Mouse (Mus musculus): ENCODE measurements around the gene Pfkfb4. TPM values are rescaled to one million over a fixed set of nuclear protein-coding genes. Genes with fewer than 3 reads are reported as not detected.
A peak's percentile ranks its signal among the peaks of the same experiment; 100 is the strongest.

Gene Pfkfb4
- polyA plus RNA-seq, 1 experiment from 2014 or later = 14.4 TPM

DNA sequence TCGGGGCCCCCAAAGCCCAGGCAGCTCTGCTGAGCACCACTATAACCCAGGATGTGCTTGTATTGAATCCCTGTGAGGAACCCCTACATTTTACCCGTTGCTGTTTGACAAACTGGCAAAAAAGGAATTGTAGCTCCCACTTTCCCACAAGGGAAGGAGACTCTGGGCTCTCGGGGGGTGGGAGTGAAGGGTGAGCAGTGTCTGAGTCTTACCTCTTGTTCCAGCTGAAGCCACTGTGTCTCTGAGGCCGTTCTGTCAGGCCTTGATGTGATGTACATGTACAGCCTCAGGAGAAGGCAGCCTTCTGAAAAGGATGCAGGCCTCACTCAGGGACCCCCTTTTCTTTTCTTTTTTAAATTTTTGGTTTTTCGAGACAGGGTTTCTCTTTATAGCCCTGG lies 69.3 kb downstream of the Pfkfb4 start:
- no peaks in the 10 kb centered on the region for H3K9me3 ChIP-seq (ENCODE audit: control insufficient read depth, low read length)
- H3K27ac ChIP-seq (ENCODE audit: low read depth, low read length) = no peak overlapping the region
- ATAC-seq (ENCODE audit: insufficient read depth, low FRiP score, low TSS enrichment) (no peak), DNase-seq (ENCODE audit: low spot score) (no peak)
- no peak overlapping the region for H3K9ac ChIP-seq (ENCODE audit: low read length)
- peaks cover 24% of the 10 kb centered on the region for H3K36me3 ChIP-seq (ENCODE audit: control insufficient read depth, insufficient read depth, low read length)
- WGBS = 95% methylated on average over 5 of the region's 5 CpGs
- no peak overlapping the region for H3K4me2 ChIP-seq (ENCODE audit: low read depth)
- no peaks in the 10 kb centered on the region for H3K27me3 ChIP-seq (ENCODE audit: control insufficient read depth, insufficient read depth, low read length)
- H3K4me1 ChIP-seq (ENCODE audit: control insufficient read depth, insufficient read depth, low read length) = no peaks in the 10 kb centered on the region
- no peak overlapping the region for H3K4me3 ChIP-seq (ENCODE audit: low read depth, low read length)

DNA sequence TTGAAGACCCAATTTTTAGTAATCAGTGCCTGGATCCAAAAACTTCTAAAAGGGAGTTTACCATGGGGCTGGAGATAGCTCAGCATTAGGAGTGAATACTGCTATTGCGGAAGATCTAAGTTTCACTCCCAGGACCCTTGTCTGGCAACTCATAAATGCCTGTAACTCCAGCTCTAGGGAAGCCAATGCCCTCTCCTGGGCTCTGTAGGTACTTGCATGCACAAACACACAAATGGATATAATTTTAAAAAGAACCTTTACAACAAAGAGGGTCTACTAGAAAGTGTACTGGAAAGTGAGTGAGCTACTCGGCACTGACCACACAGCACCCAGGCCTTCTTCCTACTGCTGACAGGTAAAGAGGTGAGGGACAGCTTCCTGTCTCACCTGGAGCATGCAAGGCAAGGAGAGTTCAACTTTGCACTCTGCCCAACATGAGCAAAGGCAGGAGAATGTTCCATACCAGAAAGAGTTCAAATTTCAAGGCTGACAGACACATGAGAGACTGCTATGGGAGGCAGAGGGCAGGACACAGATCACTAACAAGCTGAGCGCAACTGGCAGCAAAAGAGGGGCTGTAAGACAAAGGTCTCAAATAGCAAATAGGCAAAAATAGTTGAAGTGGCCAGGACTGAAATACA lies 76.6 kb downstream of the Pfkfb4 start:
- Histone ChIP-seq H3K9me3 (ENCODE audit: control insufficient read depth, low read length) (no peaks in the 10 kb centered on the region), H3K27me3 (ENCODE audit: control insufficient read depth, insufficient read depth, low read length) (no peaks in the 10 kb centered on the region), H3K27ac (ENCODE audit: low read depth, low read length) (no peak overlapping the region), H3K4me2 (ENCODE audit: low read depth) (no peak overlapping the region), H3K36me3 (ENCODE audit: control insufficient read depth, insufficient read depth, low read length) (peaks cover 16% of the 10 kb centered on the region), H3K9ac (ENCODE audit: low read length) (no peak overlapping the region), H3K4me1 (ENCODE audit: control insufficient read depth, insufficient read depth, low read length) (peaks cover 7% of the 10 kb centered on the region), H3K4me3 (ENCODE audit: low read depth, low read length) (no peak overlapping the region)
- ATAC-seq (ENCODE audit: insufficient read depth, low FRiP score, low TSS enrichment) = no peak
- no peak for DNase-seq (ENCODE audit: low spot score)
- 93% methylated on average over 3 of the region's 3 CpGs for WGBS

DNA sequence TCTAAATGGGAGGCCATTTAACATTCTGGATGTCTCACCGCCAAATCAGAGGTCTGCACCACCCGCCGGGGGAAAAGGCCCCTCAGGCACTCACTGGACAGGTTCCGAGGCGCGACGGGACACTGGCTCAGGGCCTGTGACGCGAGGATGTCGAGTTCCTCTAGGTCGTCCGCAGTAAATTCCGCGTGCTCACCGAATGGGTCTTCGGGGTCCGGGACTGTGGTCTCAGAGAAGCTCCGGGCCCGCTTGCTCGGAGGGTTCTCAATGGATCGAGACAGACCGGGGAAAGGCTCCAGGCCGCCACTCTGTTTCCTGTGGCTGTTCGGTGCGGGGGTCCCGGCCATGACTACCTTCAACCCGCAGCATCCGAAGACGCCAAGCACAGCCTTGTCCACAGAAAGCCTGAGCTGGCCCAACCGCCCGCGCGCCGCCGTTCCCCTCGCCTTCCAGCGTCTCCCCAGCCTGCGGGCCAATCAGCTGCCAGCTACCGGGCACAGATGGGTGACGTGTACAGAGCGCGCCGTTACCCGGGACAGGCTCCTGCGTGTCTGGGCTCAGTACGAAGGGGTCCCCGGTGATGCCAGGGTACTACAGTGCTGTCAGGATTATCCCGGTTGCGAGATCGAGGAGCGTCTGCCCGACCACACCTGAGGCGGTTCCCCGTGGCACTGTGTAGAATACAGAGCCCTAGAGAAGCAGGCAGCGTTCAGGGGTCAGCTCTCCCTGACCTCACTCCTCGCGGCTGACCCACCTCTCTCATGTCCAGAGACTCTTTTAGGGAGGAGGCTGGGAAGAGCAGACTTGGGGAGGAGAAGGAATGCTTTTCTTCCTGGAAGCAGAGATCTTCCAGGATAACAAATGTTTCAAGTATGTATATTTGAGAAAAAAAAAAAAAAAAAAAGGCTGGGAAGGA lies 82.3 kb downstream of the Pfkfb4 start, which contains the start of gene Atrip:
Gene Atrip, minus strand, starts transcription at position 464 of the 913 bp plus-strand sequence.
- DNase-seq (ENCODE audit: low spot score) (peak; percentile 93), ATAC-seq (ENCODE audit: insufficient read depth, low FRiP score, low TSS enrichment) (peak; percentile 99)
- peak within 1 kb of the TSS; percentile 90 for H3K9ac ChIP-seq (ENCODE audit: low read length)
- H3K27me3 ChIP-seq (ENCODE audit: control insufficient read depth, insufficient read depth, low read length) = no peaks in the 10 kb centered on the region
- no peaks in the 10 kb centered on the region for H3K9me3 ChIP-seq (ENCODE audit: control insufficient read depth, low read length)
- H3K4me1 ChIP-seq (ENCODE audit: control insufficient read depth, insufficient read depth, low read length) = peaks cover 9% of the 10 kb centered on the region
- peak within 1 kb of the TSS; percentile 84 for H3K4me3 ChIP-seq (ENCODE audit: low read depth, low read length)
- H3K4me2 ChIP-seq (ENCODE audit: low read depth) = peak within 1 kb of the TSS; percentile 93
- under 1% methylated on average over 56 of the region's 57 CpGs for WGBS
- H3K27ac ChIP-seq (ENCODE audit: low read depth, low read length) = 0 out of 2 replicates have a peak within 1 kb of the TSS, but pooled peaks have one; percentile 5
- peaks cover 5% of the 10 kb centered on the region for H3K36me3 ChIP-seq (ENCODE audit: control insufficient read depth, insufficient read depth, low read length)

DNA sequence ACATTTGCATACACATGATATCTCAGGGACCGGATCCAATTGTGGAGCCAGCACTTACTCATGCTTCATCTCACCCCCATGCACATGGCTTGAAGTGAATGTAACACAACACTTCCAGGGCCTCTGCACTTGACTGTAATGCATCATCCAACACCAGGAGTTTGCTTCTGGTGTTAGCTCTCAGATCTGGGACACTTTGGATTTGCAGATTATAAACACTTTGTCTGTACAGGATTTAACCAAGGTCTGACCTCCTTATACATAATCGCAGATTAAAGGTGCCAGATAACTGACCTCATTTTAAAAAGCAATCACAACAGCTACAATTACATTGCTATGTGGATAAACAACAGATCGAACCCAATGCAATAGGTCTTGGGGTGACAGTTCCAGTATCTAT lies 88.9 kb downstream of the Pfkfb4 start:
- no peaks in the 10 kb centered on the region for H3K9me3 ChIP-seq (ENCODE audit: control insufficient read depth, low read length)
- no peak overlapping the region for H3K4me2 ChIP-seq (ENCODE audit: low read depth)
- no peaks in the 10 kb centered on the region for H3K27me3 ChIP-seq (ENCODE audit: control insufficient read depth, insufficient read depth, low read length)
- H3K36me3 ChIP-seq (ENCODE audit: control insufficient read depth, insufficient read depth, low read length) = no peaks in the 10 kb centered on the region
- DNase-seq (ENCODE audit: low spot score) (no peak), ATAC-seq (ENCODE audit: insufficient read depth, low FRiP score, low TSS enrichment) (no peak)
- H3K27ac ChIP-seq (ENCODE audit: low read depth, low read length) = no peak overlapping the region
- no peak overlapping the region for H3K9ac ChIP-seq (ENCODE audit: low read length)
- peaks cover 9% of the 10 kb centered on the region for H3K4me1 ChIP-seq (ENCODE audit: control insufficient read depth, insufficient read depth, low read length)
- WGBS = 98% methylated on average over 3 of the region's 3 CpGs
- H3K4me3 ChIP-seq (ENCODE audit: low read depth, low read length) = no peak overlapping the region

DNA sequence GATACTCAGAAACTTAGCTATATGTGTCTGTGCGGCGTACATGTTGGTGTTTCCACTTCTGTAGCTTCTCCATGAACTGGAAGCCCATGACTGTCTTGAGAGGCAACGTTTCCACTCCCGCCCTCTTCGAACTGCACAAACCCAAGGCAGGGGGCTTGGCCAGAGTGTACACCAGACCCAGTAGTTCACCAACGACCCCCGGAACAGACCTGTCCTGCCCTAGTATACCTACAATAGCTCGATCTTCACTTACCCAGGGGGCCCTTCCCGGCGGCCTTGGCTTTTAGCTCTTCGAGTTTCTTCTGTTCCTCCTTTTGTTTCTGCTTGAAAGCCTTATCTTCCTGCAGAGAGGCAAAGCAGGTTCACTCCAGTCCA lies 90.2 kb downstream of the Pfkfb4 start:
- peak overlapping the region; percentile 95 for H3K4me2 ChIP-seq (ENCODE audit: low read depth)
- peaks cover 9% of the 10 kb centered on the region for H3K4me1 ChIP-seq (ENCODE audit: control insufficient read depth, insufficient read depth, low read length)
- H3K9ac ChIP-seq (ENCODE audit: low read length) = peak overlapping the region; percentile 80
- no peaks in the 10 kb centered on the region for H3K9me3 ChIP-seq (ENCODE audit: control insufficient read depth, low read length)
- H3K4me3 ChIP-seq (ENCODE audit: low read depth, low read length) = peak overlapping the region; percentile 84
- H3K27ac ChIP-seq (ENCODE audit: low read depth, low read length) = peak overlapping the region; percentile 27; the same call in 1 of the 2 replicates
- ATAC-seq (ENCODE audit: insufficient read depth, low FRiP score, low TSS enrichment) (no peak), DNase-seq (ENCODE audit: low spot score) (no peak)
- WGBS = 6% methylated on average over 11 of the region's 11 CpGs
- H3K27me3 ChIP-seq (ENCODE audit: control insufficient read depth, insufficient read depth, low read length) = no peaks in the 10 kb centered on the region
- no peaks in the 10 kb centered on the region for H3K36me3 ChIP-seq (ENCODE audit: control insufficient read depth, insufficient read depth, low read length)

MicroRNA genes within 50 kb of the gene (microRNA counts, 519-probe panel; counts per million panel counts)
- 171 counts per million, percentile 57 among the panel's probes with 10 or more counts for microRNA mmu-miR-711

Small RNA genes lying within 50 kb of the gene (microRNA-seq; reads per million reads assigned to microRNA genes)
- not detected for gene Mir711

Other genes starting within 250 kb of the Pfkfb4 start
- 121 and 129 TPM in 2 replicates for gene Ip6k2, start 208.0 kb upstream of the Pfkfb4 start, polyA plus RNA-seq (2014; fragmentation: Nextera tagmentation; extraction: Ambion mirVana)
- gene Nckipsd, start 183.4 kb upstream of the Pfkfb4 start, polyA plus RNA-seq (2014; fragmentation: Nextera tagmentation; extraction: Ambion mirVana) = 14.5 and 15.5 TPM in 2 replicates
- gene Celsr3, start 165.5 kb upstream of the Pfkfb4 start, polyA plus RNA-seq (2014; fragmentation: Nextera tagmentation; extraction: Ambion mirVana) = 6.7 and 8.9 TPM in 2 replicates
- gene Slc26a6, start 138.5 kb upstream of the Pfkfb4 start, polyA plus RNA-seq (2014; fragmentation: Nextera tagmentation; extraction: Ambion mirVana) = 8.8 and 13.2 TPM in 2 replicates
- gene Tmem89, start 77.2 kb upstream of the Pfkfb4 start, polyA plus RNA-seq (2014; fragmentation: Nextera tagmentation; extraction: Ambion mirVana) = not detected in 2 replicates
- gene Uqcrc1, start 55.1 kb upstream of the Pfkfb4 start, polyA plus RNA-seq (2014; fragmentation: Nextera tagmentation; extraction: Ambion mirVana) = 439 and 457 TPM in 2 replicates
- 0.69 and 1.2 TPM in 2 replicates for gene Col7a1, start 38.2 kb upstream of the Pfkfb4 start, polyA plus RNA-seq (2014; fragmentation: Nextera tagmentation; extraction: Ambion mirVana)
- gene Ucn2, start 5.8 kb upstream of the Pfkfb4 start, polyA plus RNA-seq (2014; fragmentation: Nextera tagmentation; extraction: Ambion mirVana) = not detected in 2 replicates
- gene Shisa5, start 46.8 kb downstream of the Pfkfb4 start, polyA plus RNA-seq (2014; fragmentation: Nextera tagmentation; extraction: Ambion mirVana) = 30.9 and 34.7 TPM in 2 replicates
- 6.9 and 7.8 TPM in 2 replicates for gene Trex1, start 68.0 kb downstream of the Pfkfb4 start, polyA plus RNA-seq (2014; fragmentation: Nextera tagmentation; extraction: Ambion mirVana)
- gene Atrip, start 82.3 kb downstream of the Pfkfb4 start, polyA plus RNA-seq (2014; fragmentation: Nextera tagmentation; extraction: Ambion mirVana) = 25.3 and 26.4 TPM in 2 replicates
- gene Ccdc51, start 90.7 kb downstream of the Pfkfb4 start, polyA plus RNA-seq (2014; fragmentation: Nextera tagmentation; extraction: Ambion mirVana) = 13.4 and 15.1 TPM in 2 replicates
- gene Tma7, start 90.8 kb downstream of the Pfkfb4 start, polyA plus RNA-seq (2014; fragmentation: Nextera tagmentation; extraction: Ambion mirVana) = 719 and 756 TPM in 2 replicates
- 18.3 and 19.1 TPM in 2 replicates for gene Plxnb1, start 103.6 kb downstream of the Pfkfb4 start, polyA plus RNA-seq (2014; fragmentation: Nextera tagmentation; extraction: Ambion mirVana)
- gene Fbxw21, start 170.3 kb downstream of the Pfkfb4 start, polyA plus RNA-seq (2014; fragmentation: Nextera tagmentation; extraction: Ambion mirVana) = not detected in 2 replicates
- not detected in 2 replicates for gene Fbxw13, start 204.2 kb downstream of the Pfkfb4 start, polyA plus RNA-seq (2014; fragmentation: Nextera tagmentation; extraction: Ambion mirVana)
- not detected in 2 replicates for gene Fbxw20, start 243.0 kb downstream of the Pfkfb4 start, polyA plus RNA-seq (2014; fragmentation: Nextera tagmentation; extraction: Ambion mirVana)

Data from neural tube, embryonic 11.5 days (tissue).